Mouse (Mus musculus): ENCODE results near the gene Ctps2.

- TF ChIP-seq CTCF (IDR thresholded peaks at IDR 0.05; ENCODE audit: low read depth, low read length) = no peak
- TF ChIP-seq POLR2A (IDR thresholded peaks at IDR 0.05; ENCODE audit: extremely low read depth, insufficient read depth, low read length) = no peak
Measured at GRCm38 (mm10) chrX:162901371-162902039, 467 bp downstream of the Ctps2 start.

All from liver, adult 2 months (tissue).